Mouse (Mus musculus) MEL (cell line): ENCODE measurements around the gene Hdac4. TPM values are rescaled to one million over a fixed set of nuclear protein-coding genes. Genes with fewer than 3 reads are reported as not detected.

Source experiments
- DNase-seq: peaks from one replicate; pipeline ENCODE4 v3.0.0; 2011; ENCODE audit warnings: low read depth, low spot score
- H3K27ac ChIP-seq: 2 replicates; pipeline ENCODE4 v1.5.1; 2012; ENCODE audit warnings: low read depth, mild to moderate bottlenecking, control low read depth, low read length, moderate library complexity; ENCODE audit not compliant: control insufficient read depth
- H3K27me3 ChIP-seq, 2 experiments: fragments of 150-350 bp in 1 of 2; sonication (generic) in 1 of 2; 2 replicates each; pipeline ENCODE4 v1.6.1; 2012; ENCODE audit warnings: low read length in 2 of 2, mild to moderate bottlenecking in 2 of 2, improper control_type of control experiment in 1 of 2, moderate library complexity in 1 of 2; ENCODE audit not compliant: insufficient read depth in 2 of 2, control insufficient read depth in 1 of 2
- H3K36me3 ChIP-seq, 2 experiments: 2 replicates each; pipeline ENCODE4 v1.6.1; 2012 to 2014; ENCODE audit warnings: low read length in 2 of 2, improper control_type of control experiment in 1 of 2, inconsistent platforms in 1 of 2, mild to moderate bottlenecking in 1 of 2; ENCODE audit not compliant: insufficient read depth in 2 of 2, control insufficient read depth in 1 of 2
- H3K4me1 ChIP-seq, 2 experiments: fragments of 150-350 bp in 1 of 2; sonication (generic) in 1 of 2; 2 replicates each; pipeline ENCODE4 v1.6.1; 2012; ENCODE audit warnings: low read length in 2 of 2, improper control_type of control experiment in 1 of 2, mild to moderate bottlenecking in 1 of 2; ENCODE audit not compliant: insufficient read depth in 2 of 2, control insufficient read depth in 1 of 2
- H3K4me3 ChIP-seq, 2 experiments: fragments of 150-350 bp in 1 of 2; sonication (generic) in 1 of 2; 2 replicates each; pipeline ENCODE4 v1.5.1; 2012; ENCODE audit warnings: low read depth in 2 of 2, low read length in 2 of 2, mild to moderate bottlenecking in 2 of 2, moderate library complexity in 2 of 2, control low read depth in 1 of 2, improper control_type of control experiment in 1 of 2; ENCODE audit not compliant: control insufficient read depth in 1 of 2, insufficient read depth in 1 of 2
- H3K79me2 ChIP-seq: 2 replicates; pipeline ENCODE4 v1.6.1; 2012; ENCODE audit warnings: mild to moderate bottlenecking, low read length, moderate library complexity; ENCODE audit not compliant: control insufficient read depth, poor library complexity, insufficient read depth
- H3K9ac ChIP-seq: 2 replicates; pipeline ENCODE4 v1.6.1; 2012; ENCODE audit warnings: low read depth, mild to moderate bottlenecking, control low read depth, low read length, moderate library complexity; ENCODE audit not compliant: control insufficient read depth, poor library complexity, severe bottlenecking
- H3K9me3 ChIP-seq: fragments of 150-350 bp; sonication (generic); replicated peaks from 2 replicates; pipeline ENCODE4 v1.6.1; 2012; ENCODE audit warnings: mild to moderate bottlenecking, low read length, improper control_type of control experiment, moderate library complexity; ENCODE audit not compliant: insufficient read depth
- BHLHE40 ChIP-seq: IDR thresholded peaks from 2 replicates; pipeline ENCODE4 v1.6.1; 2012; ENCODE audit warnings: low read depth, mild to moderate bottlenecking, inconsistent platforms, low read length, improper control_type of control experiment, borderline replicate concordance
- CHD1 ChIP-seq: IDR thresholded peaks from 2 replicates; pipeline ENCODE4 v1.6.1; 2012; ENCODE audit warnings: low read depth, mild to moderate bottlenecking, inconsistent platforms, low read length, improper control_type of control experiment
- CHD2 ChIP-seq: IDR thresholded peaks from 2 replicates; pipeline ENCODE4 v1.6.1; 2011; ENCODE audit warnings: low read length, improper control_type of control experiment
- CTCF ChIP-seq, 3 experiments: IDR thresholded peaks in 2 of 3; conservative IDR thresholded peaks in 1 of 3; 2 replicates each; pipeline ENCODE4 v1.5.1; 2011 to 2012; ENCODE audit warnings: low read length in 3 of 3, low read depth in 2 of 3, mild to moderate bottlenecking in 2 of 3, improper control_type of control experiment in 1 of 3, inconsistent platforms in 1 of 3, mixed read lengths in 1 of 3, moderate library complexity in 1 of 3; ENCODE audit not compliant: control insufficient read depth in 1 of 3, insufficient read depth in 1 of 3, poor library complexity in 1 of 3, severe bottlenecking in 1 of 3
- ELF1 ChIP-seq: IDR thresholded peaks from 2 replicates; pipeline ENCODE4 v1.6.1; 2014; ENCODE audit warnings: low read depth, mild to moderate bottlenecking, inconsistent platforms, low read length, improper control_type of control experiment, moderate library complexity
- EP300 ChIP-seq, 2 experiments: IDR thresholded peaks; 2 replicates each; pipeline ENCODE4 v1.6.1; 2011; ENCODE audit warnings: improper control_type of control experiment in 2 of 2, low read length in 2 of 2, low read depth in 1 of 2, mild to moderate bottlenecking in 1 of 2
- ETS1 ChIP-seq: IDR thresholded peaks from 2 replicates; pipeline ENCODE4 v1.6.1; 2012; ENCODE audit warnings: low read depth, mild to moderate bottlenecking, inconsistent platforms, low read length, improper control_type of control experiment, moderate library complexity
- GABPA ChIP-seq: IDR thresholded peaks from 2 replicates; pipeline ENCODE4 v1.6.1; 2012; ENCODE audit warnings: low read depth, mild to moderate bottlenecking, inconsistent platforms, low read length, improper control_type of control experiment, moderate library complexity
- GATA1 ChIP-seq: IDR thresholded peaks from 2 replicates; pipeline ENCODE4 v1.6.1; 2011; ENCODE audit warnings: low read depth, low read length, improper control_type of control experiment
- HCFC1 ChIP-seq: IDR thresholded peaks from 2 replicates; pipeline ENCODE4 v1.6.1; 2012; ENCODE audit warnings: low read depth, mild to moderate bottlenecking, inconsistent platforms, low read length, improper control_type of control experiment, moderate library complexity
- JUND ChIP-seq: IDR thresholded peaks from 2 replicates; pipeline ENCODE4 v1.6.1; 2011; ENCODE audit warnings: low read depth, mild to moderate bottlenecking, improper control_type of control experiment, low read length
- KAT2A ChIP-seq: conservative IDR thresholded peaks from 2 replicates; pipeline ENCODE4 v1.6.1; 2012; ENCODE audit warnings: low read depth, low read length, improper control_type of control experiment, inconsistent platforms
- MAX ChIP-seq: IDR thresholded peaks from 2 replicates; pipeline ENCODE4 v1.6.1; 2011; ENCODE audit warnings: low read length, improper control_type of control experiment
- MAZ ChIP-seq: IDR thresholded peaks from 2 replicates; pipeline ENCODE4 v1.6.1; 2012; ENCODE audit warnings: low read depth, mild to moderate bottlenecking, inconsistent platforms, low read length, improper control_type of control experiment
- MEF2A ChIP-seq: IDR thresholded peaks from 2 replicates; pipeline ENCODE4 v1.6.1; 2014; ENCODE audit warnings: low read depth, mild to moderate bottlenecking, inconsistent platforms, low read length, improper control_type of control experiment; ENCODE audit not compliant: poor library complexity, insufficient replicate concordance, severe bottlenecking; ENCODE audit errors: extremely low read depth
- MXI1 ChIP-seq: IDR thresholded peaks from 2 replicates; pipeline ENCODE4 v1.6.1; 2011; ENCODE audit warnings: mild to moderate bottlenecking, low read depth, low read length, improper control_type of control experiment
- MYB ChIP-seq: IDR thresholded peaks from 2 replicates; pipeline ENCODE4 v1.6.1; 2011; ENCODE audit warnings: mild to moderate bottlenecking, low read depth, low read length, improper control_type of control experiment
- MYC ChIP-seq: IDR thresholded peaks from 2 replicates; pipeline ENCODE4 v1.6.1; 2011; ENCODE audit warnings: low read depth, mild to moderate bottlenecking, low read length, improper control_type of control experiment, moderate library complexity
- NELFE ChIP-seq: IDR thresholded peaks from 2 replicates; pipeline ENCODE4 v1.6.1; 2011; ENCODE audit warnings: low read depth, low read length, improper control_type of control experiment
- NRF1 ChIP-seq: IDR thresholded peaks from 2 replicates; pipeline ENCODE4 v1.6.1; 2014; ENCODE audit warnings: low read depth, mild to moderate bottlenecking, inconsistent platforms, low read length, improper control_type of control experiment, moderate library complexity; ENCODE audit not compliant: poor library complexity, insufficient read depth, severe bottlenecking
- POLR2A ChIP-seq, 2 experiments: IDR thresholded peaks; 2 replicates each; pipeline ENCODE4 v1.6.1; 2011 to 2012; ENCODE audit warnings: low read length in 2 of 2, mild to moderate bottlenecking in 2 of 2, control low read depth in 1 of 2, improper control_type of control experiment in 1 of 2, low read depth in 1 of 2, moderate library complexity in 1 of 2; ENCODE audit not compliant: control insufficient read depth in 1 of 2, insufficient read depth in 1 of 2, poor library complexity in 1 of 2
- POLR2AphosphoS2 ChIP-seq: IDR thresholded peaks from 2 replicates; pipeline ENCODE4 v1.6.1; 2011; ENCODE audit warnings: low read length, improper control_type of control experiment
- POLR2AphosphoS5 ChIP-seq: IDR thresholded peaks from 2 replicates; pipeline ENCODE4 v1.6.1; 2012; ENCODE audit warnings: low read depth, borderline replicate concordance, mild to moderate bottlenecking, inconsistent platforms, low read length, moderate library complexity, mixed read lengths
- RAD21 ChIP-seq: IDR thresholded peaks from 2 replicates; pipeline ENCODE4 v1.6.1; 2011; ENCODE audit warnings: mild to moderate bottlenecking, low read depth, low read length, improper control_type of control experiment
- SIN3A ChIP-seq: IDR thresholded peaks from 2 replicates; pipeline ENCODE4 v1.6.1; 2012; ENCODE audit warnings: low read length, improper control_type of control experiment, inconsistent platforms
- SMC3 ChIP-seq: IDR thresholded peaks from 2 replicates; pipeline ENCODE4 v1.6.1; 2011; ENCODE audit warnings: low read depth, low read length, improper control_type of control experiment
- TAL1 ChIP-seq: IDR thresholded peaks from 2 replicates; pipeline ENCODE4 v1.6.1; 2012; ENCODE audit warnings: mild to moderate bottlenecking, inconsistent platforms, low read length, moderate library complexity, mixed read lengths
- TBP ChIP-seq: IDR thresholded peaks from 2 replicates; pipeline ENCODE4 v1.8.0; 2011; ENCODE audit warnings: low read depth, low read length, improper control_type of control experiment
- TCF12 ChIP-seq: IDR thresholded peaks from 2 replicates; pipeline ENCODE4 v1.6.1; 2014; ENCODE audit warnings: low read depth, mild to moderate bottlenecking, inconsistent platforms, low read length, improper control_type of control experiment, moderate library complexity
- USF1 ChIP-seq: IDR thresholded peaks from 2 replicates; pipeline ENCODE4 v1.6.1; 2014; ENCODE audit warnings: low read depth, mild to moderate bottlenecking, inconsistent platforms, low read length, improper control_type of control experiment, moderate library complexity
- USF2 ChIP-seq, 2 experiments: IDR thresholded peaks; 2 replicates each; pipeline ENCODE4 v1.6.1; 2011 to 2012; ENCODE audit warnings: improper control_type of control experiment in 2 of 2, low read length in 2 of 2, borderline replicate concordance in 1 of 2, inconsistent platforms in 1 of 2, low read depth in 1 of 2, mild to moderate bottlenecking in 1 of 2; ENCODE audit not compliant: insufficient read depth in 1 of 2
- ZC3H11A ChIP-seq: IDR thresholded peaks from 2 replicates; pipeline ENCODE4 v1.6.1; 2012; ENCODE audit warnings: low read depth, mild to moderate bottlenecking, inconsistent platforms, low read length, improper control_type of control experiment
- ZKSCAN1 ChIP-seq: IDR thresholded peaks from 2 replicates; pipeline ENCODE4 v1.6.1; 2012; ENCODE audit warnings: low read depth, mild to moderate bottlenecking, inconsistent platforms, low read length, improper control_type of control experiment, moderate library complexity
- ZMIZ1 ChIP-seq: IDR thresholded peaks from 2 replicates; pipeline ENCODE4 v1.6.1; 2012; ENCODE audit warnings: low read depth, mild to moderate bottlenecking, inconsistent platforms, low read length, improper control_type of control experiment, moderate library complexity
- polyA plus RNA-seq, 2 experiments: library from polyadenylated mRNA; stranded (reverse) in 1 of 2; unstranded in 1 of 2; fragments of >175 nt in 1 of 2; fragments of >200 nt in 1 of 2; gene quantifications; 2 replicates each; pipeline versions ENCODE4 v1.2.1 to v1.2.4; 2012; ENCODE audit warnings: low replicate concordance in 2 of 2, low read depth in 1 of 2; ENCODE audit not compliant: insufficient read length in 2 of 2, insufficient read depth in 1 of 2, missing spikeins in 1 of 2
- total RNA-seq: library from RNA; depleted of rRNA; stranded (reverse); fragments of 300-350 nt; gene quantifications from 2 replicates; pipeline ENCODE4 v1.2.3, GENCODE M21; 2012

The Hdac4 gene
- total and polyA plus RNA-seq, 3 experiments: 11.0 to 19.5 (median 12.3) TPM

- peaks cover 38% of the 10 kb centered on the region for H3K79me2 ChIP-seq
- peaks cover 10 to 12% of the 10 kb centered on the region in 2 experiments; a peak in 3 of 4 replicates for H3K4me1 ChIP-seq
- H3K9ac ChIP-seq: peak overlapping the region; percentile 95
- H3K4me3 ChIP-seq: peak overlapping the region; percentile 78 to 91
- no peaks in the 10 kb centered on the region for H3K9me3 ChIP-seq
- peaks cover 0 to 21% of the 10 kb centered on the region in 2 experiments; a peak in 2 of 4 replicates for H3K36me3 ChIP-seq
- peak; percentile 100 for DNase-seq
- H3K27me3 ChIP-seq: 0 out of 4 replicates have a peak, but pooled peaks cover 0 to 3% of the 10 kb centered on the region in 2 experiments
- H3K27ac ChIP-seq: peak overlapping the region; percentile 88
- TF ChIP-seq POLR2A (IDR thresholded peaks at IDR 0.05; ENCODE audit: control insufficient read depth in 1 of 2, insufficient read depth in 1 of 2, low read depth in 1 of 2, low read length in 2 of 2, poor library complexity in 1 of 2) (peak; percentile 93 to 97), NRF1 (peak; percentile 87), KAT2A (no peak; the same call in 1 of the 2 replicates), SIN3A (peak; percentile 88), NELFE (peak; percentile 96), USF1 (peak; percentile 98), MXI1 (peak; percentile 94), ELF1 (no peak; the same call in 1 of the 2 replicates), MAX (peak; percentile 96), CTCF (IDR thresholded peaks at IDR 0.05 in 2 of 3, conservative IDR thresholded peaks at IDR 0.05 in 1 of 3; ENCODE audit: control insufficient read depth in 1 of 3, insufficient read depth in 1 of 3, low read depth in 2 of 3, low read length in 3 of 3, poor library complexity in 1 of 3, severe bottlenecking in 1 of 3) (no peak), POLR2AphosphoS2 (peak; percentile 96), MAZ (peak; percentile 93), MEF2A (no peak), CHD2 (peak; percentile 65; the same call in 1 of the 2 replicates), BHLHE40 (peak; percentile 60; the same call in 1 of the 2 replicates), POLR2AphosphoS5 (no peak), HCFC1 (peak; percentile 74), GABPA (no peak), ZKSCAN1 (no peak), CHD1 (no peak), ETS1 (0 out of 2 replicates have a peak, but pooled peaks have one; percentile 47), MYB (no peak), TCF12 (peak; percentile 64), USF2 (IDR thresholded peaks at IDR 0.05; ENCODE audit: borderline replicate concordance in 1 of 2, insufficient read depth in 1 of 2, low read depth in 1 of 2, low read length in 2 of 2) (peak; percentile 28 to 87; a peak in 3 of 4 replicates), ZC3H11A (no peak), MYC (peak; percentile 85), RAD21 (no peak), GATA1 (no peak), TBP (peak; percentile 50; the same call in 1 of the 2 replicates), TAL1 (no peak), SMC3 (no peak), JUND (no peak), EP300 (IDR thresholded peaks at IDR 0.05; ENCODE audit: low read depth in 1 of 2, low read length in 2 of 2) (0 out of 4 replicates have a peak, but pooled peaks of 1 of the 2 experiments have one; percentile 16), ZMIZ1 (peak; percentile 91)
Measured at GRCm38 (mm10) chr1:92180141-92181137, 15.1 kb downstream of the Hdac4 start.
